Comparison of ENCODE assay signal across 26 mouse cellular contexts in the genomic region with DNA sequence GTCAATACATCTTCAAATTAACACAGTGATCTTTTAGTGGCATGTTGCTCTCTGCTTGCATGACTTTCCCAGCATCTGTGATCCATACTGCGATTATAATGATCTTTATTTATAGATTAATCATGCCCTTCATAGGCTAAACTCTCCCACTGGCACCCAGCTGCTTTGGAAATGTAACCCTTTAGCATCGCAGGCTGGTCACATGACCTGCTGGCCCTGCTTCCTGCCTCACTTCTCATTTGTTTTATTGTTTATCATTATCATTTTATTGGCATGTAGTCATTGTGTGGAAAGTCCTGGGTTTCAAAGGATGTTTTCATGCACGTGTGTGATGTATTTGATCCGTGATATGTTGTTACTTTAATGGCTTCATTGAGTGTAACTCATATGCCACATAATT.
"Had no signal": no experiment of that assay in that cellular context is flagged by ENCODE, and none has a peak within 500 bp of the region (broad histone marks: within the 10 kb centered on the region; RNA-seq: fewer than 3 reads in every experiment).

No protein-coding gene starts in this region.

- DNase-seq: cerebellum, adult 8-10 months; cerebellum, adult 9-10 months; cerebellum, adult 9-11 months; cerebellum, postnatal 10 days; cerebellum, postnatal 14 days; cerebellum, postnatal 25 days; cerebellum, postnatal 36 days; embryo, embryonic 11 days; forebrain, postnatal 0 days; gastrocnemius, adult 2 months; gastrocnemius, postnatal 10 days; gastrocnemius, postnatal 14 days; gastrocnemius, postnatal 25 days; gastrocnemius, postnatal 36 days; heart, adult 18-20 months; heart, adult 2 months had no signal

- H3K27me3 ChIP-seq: embryonic facial prominence, embryonic 12.5 days; embryonic facial prominence, embryonic 13.5 days; embryonic facial prominence, embryonic 15.5 days; forebrain, embryonic 12.5 days; forebrain, embryonic 13.5 days; forebrain, embryonic 15.5 days had no signal

- H3K36me3 ChIP-seq: embryonic facial prominence, embryonic 10.5 days; embryonic facial prominence, embryonic 12.5 days; embryonic facial prominence, embryonic 13.5 days; embryonic facial prominence, embryonic 15.5 days; forebrain, embryonic 10.5 days; forebrain, embryonic 12.5 days; forebrain, embryonic 15.5 days; heart, embryonic 10.5 days had no signal

- H3K4me3 ChIP-seq: embryonic facial prominence, embryonic 10.5 days; embryonic facial prominence, embryonic 12.5 days; embryonic facial prominence, embryonic 13.5 days; embryonic facial prominence, embryonic 15.5 days; erythroblast, embryonic 14.5 days; forebrain, embryonic 10.5 days; forebrain, embryonic 12.5 days; forebrain, embryonic 13.5 days; forebrain, embryonic 15.5 days; gastrocnemius, adult 2 months; heart, adult 2 months; heart, embryonic 10.5 days had no signal
